Mouse (Mus musculus): ENCODE measurements around the gene Arpp21. TPM values are rescaled to one million over a fixed set of nuclear protein-coding genes. Genes with fewer than 3 reads are reported as not detected.
A peak's percentile ranks its signal among the peaks of the same experiment; 100 is the strongest.

Gene Arpp21
- total RNA-seq (2021), result 100 to 1,000 TPM; 242 to 245 TPM
- long read RNA-seq, experiment 1, transcript Arpp21-218 (6 exons, 2,402 nt), result major isoform, 20 of 111 reads
- long read RNA-seq, experiment 1, transcript Arpp21-231 (5 exons, 3,419 nt), result minor isoform, 11 of 111 reads
- long read RNA-seq, experiment 1, partial matches to known transcripts, result 8 of 111 reads
- long read RNA-seq, experiment 1, other reads (novel, unspliced or antisense), result 67 of 111 reads
- long read RNA-seq, experiment 2, transcript Arpp21-218 (6 exons, 2,402 nt), result major isoform, 35 of 159 reads
- long read RNA-seq, experiment 2, transcript Arpp21-231 (5 exons, 3,419 nt), result minor isoform, 14 of 159 reads
- long read RNA-seq, experiment 2, partial matches to known transcripts, result 20 of 159 reads
- long read RNA-seq, experiment 2, other reads (novel, unspliced or antisense), result 87 of 159 reads

- TF ChIP-seq CTCF (conservative IDR thresholded peaks at IDR 0.05), result no peak
- DNase-seq (ENCODE audit: low spot score in 2 of 2), result peak in 1 of 2 experiments; percentile 38
- Histone ChIP-seq H3K4me3 (peak within 1 kb of the TSS; percentile 77), H3K27ac (peak within 1 kb of the TSS; percentile 98)
These were observed at the start of gene Arpp21 for GRCm38 (mm10) chr9:112235696-112236397. Gene Arpp21, minus strand, starts transcription at chr9:112235938.

- TF ChIP-seq CTCF (conservative IDR thresholded peaks at IDR 0.05), result no peak
- Histone ChIP-seq H3K27ac (no peak overlapping the region), H3K4me3 (no peak overlapping the region)
- no peak for DNase-seq (ENCODE audit: low spot score in 2 of 2)
These were observed 36.8 kb upstream of the Arpp21 start for GRCm38 (mm10) chr9:112272426-112272969.

- no peak for DNase-seq (ENCODE audit: low spot score in 2 of 2)
- no peak for TF ChIP-seq CTCF (conservative IDR thresholded peaks at IDR 0.05)
- H3K4me3 ChIP-seq, result no peak overlapping the region
- H3K27ac ChIP-seq, result no peak overlapping the region
These were observed 29.4 kb upstream of the Arpp21 start for GRCm38 (mm10) chr9:112264982-112265641.

DNA sequence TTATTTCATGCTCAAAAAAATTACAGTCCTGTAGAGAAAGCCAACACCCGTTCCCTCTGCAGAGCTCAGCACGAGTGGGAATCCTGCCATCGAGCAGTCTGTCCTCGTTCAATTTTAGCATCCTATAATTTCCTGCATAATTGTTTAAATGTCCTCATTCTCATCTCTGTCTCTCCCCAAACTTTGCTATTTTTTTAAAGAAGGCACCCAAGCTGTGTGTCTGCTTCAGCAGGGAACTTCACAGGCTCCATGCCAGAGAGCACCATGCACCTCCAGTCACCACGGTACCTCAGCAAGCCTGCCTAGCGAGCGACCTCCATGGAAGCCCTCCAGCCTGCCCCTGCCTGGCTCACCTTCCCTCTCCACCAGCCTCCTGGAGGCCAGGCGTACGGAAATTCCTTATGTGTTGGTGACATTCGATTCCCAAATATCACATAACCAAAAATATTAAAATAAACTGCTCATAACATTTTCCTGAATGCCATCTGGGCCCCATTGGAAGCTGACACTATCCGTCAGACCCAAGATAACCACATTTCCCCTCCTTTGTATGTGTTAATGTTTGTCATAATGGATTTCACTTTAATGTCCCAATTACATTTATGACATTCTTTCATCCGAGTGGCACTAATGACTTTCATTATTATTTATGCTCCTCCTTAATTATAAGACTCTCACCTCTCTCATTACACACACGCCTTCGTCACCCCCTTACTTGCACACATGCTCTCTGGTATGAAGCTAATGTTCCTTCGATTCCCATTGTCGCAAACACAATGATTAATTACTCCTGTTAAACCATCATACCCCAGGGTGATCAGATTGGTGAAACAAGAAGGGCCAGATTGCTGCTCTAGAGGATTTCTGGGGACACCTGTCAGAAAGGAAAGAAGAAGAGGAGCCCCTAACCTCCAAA lies 26.5 kb upstream of the Arpp21 start:
- no peak for TF ChIP-seq CTCF (conservative IDR thresholded peaks at IDR 0.05)
- no peak overlapping the region for H3K4me3 ChIP-seq
- DNase-seq (ENCODE audit: low spot score in 2 of 2), result peak; percentile 68 to 81
- peak overlapping the region; percentile 83 for H3K27ac ChIP-seq

GRCm38 (mm10) chr9:112261556-112261955 lies 25.8 kb upstream of the Arpp21 start:
- Histone ChIP-seq H3K4me3 (no peak overlapping the region), H3K27ac (peak overlapping the region; percentile 83)
- DNase-seq (ENCODE audit: low spot score in 2 of 2), result no peak
- TF ChIP-seq CTCF (conservative IDR thresholded peaks at IDR 0.05), result no peak

DNA sequence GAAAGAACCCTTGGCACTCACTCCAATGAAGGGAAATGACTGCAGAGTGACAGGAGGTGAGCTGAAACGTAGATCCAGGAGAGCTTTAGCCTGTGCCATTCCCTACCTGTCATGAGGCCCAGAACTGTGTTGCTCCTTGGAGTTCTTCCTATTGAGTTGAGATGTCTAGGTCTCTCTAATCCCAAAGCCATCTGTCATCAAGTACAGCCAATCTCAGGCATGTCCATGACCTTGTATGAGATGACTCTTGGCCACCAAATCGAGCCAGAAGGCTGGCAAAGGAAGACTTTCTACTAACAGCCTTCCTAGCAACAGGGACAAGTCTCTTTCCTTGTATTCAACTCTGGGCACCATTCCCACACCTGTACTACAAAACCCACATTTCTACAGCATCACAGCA lies 25.0 kb upstream of the Arpp21 start:
- TF ChIP-seq CTCF (conservative IDR thresholded peaks at IDR 0.05), result no peak
- Histone ChIP-seq H3K4me3 (no peak overlapping the region), H3K27ac (peak overlapping the region; percentile 83; the same call in 1 of the 2 replicates)
- DNase-seq (ENCODE audit: low spot score in 2 of 2), result no peak

- no peak overlapping the region for H3K27ac ChIP-seq
- no peak for DNase-seq (ENCODE audit: low spot score in 2 of 2)
- no peak for TF ChIP-seq CTCF (conservative IDR thresholded peaks at IDR 0.05)
- H3K4me3 ChIP-seq, result no peak overlapping the region
These were observed 22.8 kb upstream of the Arpp21 start for GRCm38 (mm10) chr9:112258560-112258959.

- TF ChIP-seq CTCF (conservative IDR thresholded peaks at IDR 0.05), result no peak
- no peak for DNase-seq (ENCODE audit: low spot score in 2 of 2)
- Histone ChIP-seq H3K4me3 (no peak overlapping the region), H3K27ac (no peak overlapping the region)
These were observed 20.2 kb upstream of the Arpp21 start for GRCm38 (mm10) chr9:112255971-112256370.

GRCm38 (mm10) chr9:112253730-112254129 lies 18.0 kb upstream of the Arpp21 start:
- TF ChIP-seq CTCF (conservative IDR thresholded peaks at IDR 0.05), result no peak
- no peak overlapping the region for H3K27ac ChIP-seq
- DNase-seq (ENCODE audit: low spot score in 2 of 2), result no peak

DNA sequence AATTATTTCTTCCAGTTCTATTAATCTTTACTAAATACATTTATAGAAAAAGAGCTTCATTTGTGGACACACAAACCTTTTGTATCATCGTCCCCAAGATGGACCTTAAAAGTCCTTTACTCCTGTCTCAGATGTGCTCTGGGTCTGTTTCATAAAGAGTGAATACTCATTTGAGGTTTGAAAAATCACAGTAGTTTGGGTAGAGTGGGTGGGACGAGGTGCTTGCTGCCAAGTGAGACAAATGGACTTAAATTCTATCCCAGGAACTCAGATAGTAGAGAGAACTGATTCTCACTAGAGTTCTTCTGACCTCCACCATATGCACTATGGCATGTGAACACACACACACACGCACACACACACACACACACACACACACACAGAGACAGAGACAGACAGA lies 16.1 kb upstream of the Arpp21 start:
- no peak for TF ChIP-seq CTCF (conservative IDR thresholded peaks at IDR 0.05)

More at GRCm38 (mm10) chr9:112253730-112254129, 18.0 kb upstream of the Arpp21 start:
- H3K4me3 ChIP-seq, result no peak overlapping the region

GRCm38 (mm10) chr9:112251339-112251738 lies 15.6 kb upstream of the Arpp21 start:
- Histone ChIP-seq H3K4me3 (no peak overlapping the region), H3K27ac (no peak overlapping the region)
- no peak for DNase-seq (ENCODE audit: low spot score in 2 of 2)
- no peak for TF ChIP-seq CTCF (conservative IDR thresholded peaks at IDR 0.05)

More for the DNA sequence above, 16.1 kb upstream of the Arpp21 start:
- DNase-seq (ENCODE audit: low spot score in 2 of 2), result no peak
- Histone ChIP-seq H3K27ac (no peak overlapping the region), H3K4me3 (no peak overlapping the region)

- Histone ChIP-seq H3K27ac (no peak overlapping the region), H3K4me3 (no peak overlapping the region)
- DNase-seq (ENCODE audit: low spot score in 2 of 2), result no peak
- TF ChIP-seq CTCF (conservative IDR thresholded peaks at IDR 0.05), result no peak
These were observed 14.0 kb upstream of the Arpp21 start for GRCm38 (mm10) chr9:112249753-112250152.

All from layer of hippocampus, adult 2 months (tissue).